8 mouse cellular contexts compared by ENCODE assay signal in the genomic region with DNA sequence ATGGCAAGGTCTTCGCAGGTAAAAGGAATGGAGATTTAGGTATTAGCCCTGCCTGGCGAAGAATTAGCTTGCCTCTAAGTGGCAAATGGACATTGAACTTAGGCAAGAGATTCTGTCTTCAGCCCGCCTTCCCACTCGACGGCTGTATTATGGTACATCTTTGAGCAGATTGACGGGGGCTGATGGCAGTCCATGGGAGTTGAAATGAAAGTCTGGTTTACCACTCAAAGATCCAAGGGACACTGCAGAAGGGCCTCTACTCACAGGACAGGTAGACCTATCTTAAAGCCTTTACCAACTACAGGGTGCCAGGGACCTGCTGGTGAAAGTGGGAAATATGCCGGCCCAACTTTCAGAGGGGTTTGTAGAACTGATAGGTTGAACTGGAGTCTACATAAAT. TPM values are rescaled to one million over a fixed set of nuclear protein-coding genes. Genes with fewer than 3 reads are reported as not detected.
DNase-seq lines count a peak whose midpoint lies in the region; ATAC-seq and TF ChIP-seq lines count a peak whose summit lies in the region.

No protein-coding gene starts in this region.

- in situ Hi-C loops in ES-E14 (cut with MboI; ENCODE audit: low sequenced_read_pairs in 2 of 2, unreplicated experiment in 2 of 2): no loop called here

- peak overlapping the region; percentile 91 for H3K4me2 ChIP-seq in forebrain, postnatal 0 days (ENCODE audit: low read depth)

- no peak for TF ChIP-seq EP300 in heart, adult 2 months (IDR thresholded peaks at IDR 0.05; ENCODE audit: insufficient read depth, low read depth, low read length)

- ATAC-seq in forebrain, postnatal 0 days: no peak
- 0 out of 2 replicates have a peak, but pooled peaks have one; percentile 3 for ATAC-seq in megakaryocyte-erythroid progenitor cell, adult 5-6 weeks (replicated peaks; ENCODE audit: low FRiP score, low TSS enrichment, poor library complexity, severe bottlenecking)

- H3K4me1 ChIP-seq in heart, adult 2 months (ENCODE audit: control insufficient read depth, insufficient read depth, low read length): peaks cover 3% of the 10 kb centered on the region
- peaks cover 1 to 6% of the 10 kb centered on the region in 2 experiments; a peak in 2 of 4 replicates for H3K4me1 ChIP-seq in ES-E14 (ENCODE audit: control insufficient read depth in 2 of 2, insufficient read depth in 2 of 2, low read length in 2 of 2, poor library complexity in 1 of 2)
- peaks cover 9% of the 10 kb centered on the region for H3K4me1 ChIP-seq in forebrain, postnatal 0 days (ENCODE audit: insufficient read depth)

- DNase-seq in heart, adult 2 months: no peak
- DNase-seq in heart, postnatal 14 days: no peak
- no peak for DNase-seq in ES-E14 (ENCODE audit: low read depth, low spot score)
- no peak for DNase-seq in forebrain, postnatal 0 days
- no peak for DNase-seq in adrenal gland, adult 2 months
- no peak for DNase-seq in urinary bladder, postnatal 25 days (ENCODE audit: low spot score)
- no peak for DNase-seq in kidney, postnatal 14 days

- H3K27me3 ChIP-seq in heart, adult 2 months (ENCODE audit: control insufficient read depth, insufficient read depth, low read length): no peaks in the 10 kb centered on the region
- H3K27me3 ChIP-seq in forebrain, postnatal 0 days (ENCODE audit: insufficient read depth, low read length): no peaks in the 10 kb centered on the region

- no peak overlapping the region for H3K9ac ChIP-seq in heart, adult 2 months (ENCODE audit: low read depth, low read length)
- H3K9ac ChIP-seq in ES-E14 (ENCODE audit: insufficient read depth, low read depth, low read length, poor library complexity, severe bottlenecking): peak overlapping the region; percentile 81
- H3K9ac ChIP-seq in forebrain, postnatal 0 days: peak overlapping the region; percentile 68

- no peak for TF ChIP-seq CTCF in heart, adult 2 months (IDR thresholded peaks at IDR 0.05)
- TF ChIP-seq CTCF in forebrain, postnatal 0 days (IDR thresholded peaks at IDR 0.05; ENCODE audit: low read depth): no peak

- H3K9me3 ChIP-seq in ES-E14 (ENCODE audit: control insufficient read depth, insufficient read depth, low read depth, low read length): no peaks in the 10 kb centered on the region
- H3K9me3 ChIP-seq in forebrain, postnatal 0 days (ENCODE audit: low read length): no peaks in the 10 kb centered on the region

- WGBS in heart, adult 2 months: 21% methylated on average over 7 of the region's 7 CpGs
- WGBS in forebrain, postnatal 0 days: 14% methylated on average over 7 of the region's 7 CpGs

- peak overlapping the region; percentile 88 for H3K27ac ChIP-seq in heart, adult 2 months
- H3K27ac ChIP-seq in ES-E14 (ENCODE audit: insufficient read depth, low read depth, low read length, poor library complexity, severe bottlenecking): no peak overlapping the region
- peak overlapping the region; percentile 89; the same call in 1 of the 2 replicates for H3K27ac ChIP-seq in forebrain, postnatal 0 days (ENCODE audit: low read depth, low read length)

- H3K4me3 ChIP-seq in heart, adult 2 months: peak overlapping the region; percentile 87
- H3K4me3 ChIP-seq in ES-E14 (ENCODE audit: insufficient read depth in 1 of 2, low read depth in 1 of 2, low read length in 2 of 2, poor library complexity in 1 of 2, severe bottlenecking in 1 of 2): peak overlapping the region; percentile 70 to 97
- peak overlapping the region; percentile 52 for H3K4me3 ChIP-seq in forebrain, postnatal 0 days (ENCODE audit: low read depth, low read length)

- peaks cover 1% of the 10 kb centered on the region; the same call in 1 of the 2 replicates for H3K79me2 ChIP-seq in heart, adult 2 months (replicated peaks; ENCODE audit: control insufficient read depth, insufficient read depth, low read length)

- intact Hi-C loops in heart, adult 2 months (cut with DNase I): loop anchor here (5.0 kb wide), 1 partner anchor 132 kb away; a partner anchor contains a TSS
- intact Hi-C loops in heart, postnatal 14 days (cut with DNase I): no loop called here

- no peak for TF ChIP-seq POLR2A in heart, adult 2 months (IDR thresholded peaks at IDR 0.05; ENCODE audit: insufficient read depth, low read depth, low read length)

- no peaks in the 10 kb centered on the region for H3K36me3 ChIP-seq in heart, adult 2 months (ENCODE audit: control insufficient read depth, insufficient read depth, low read length)
- H3K36me3 ChIP-seq in ES-E14 (ENCODE audit: control insufficient read depth, insufficient read depth, low read length, poor library complexity, severe bottlenecking): peaks cover 18% of the 10 kb centered on the region; the same call in 1 of the 2 replicates
- peaks cover 2% of the 10 kb centered on the region; the same call in 1 of the 2 replicates for H3K36me3 ChIP-seq in forebrain, postnatal 0 days (ENCODE audit: insufficient read depth)

TF ChIP-seq in ES-E14, 5 proteins besides CTCF, POLR2A, EP300 and RAD21:
- TF ChIP-seq HCFC1 (IDR thresholded peaks at IDR 0.05; ENCODE audit: borderline replicate concordance, insufficient read depth, low read length): no peak
- TF ChIP-seq MAFK (IDR thresholded peaks at IDR 0.05; ENCODE audit: insufficient read depth, low read depth, low read length): no peak
- TF ChIP-seq ZC3H11A (IDR thresholded peaks at IDR 0.05; ENCODE audit: borderline replicate concordance, low read depth, low read length): no peak
- TF ChIP-seq CHD2 (IDR thresholded peaks at IDR 0.05; ENCODE audit: low read depth, low read length): no peak
- no peak for TF ChIP-seq ZNF384 (IDR thresholded peaks at IDR 0.05; ENCODE audit: low read depth, low read length)
TF ChIP-seq in ES-E14: peak in this region for 0.

RNA-seq across cellular contexts. Expression of a gene that starts 0.9 kb away (rescaled TPM):
- total RNA-seq in heart, adult 2 months (2021): 10 to 100 TPM in 1 of 2 experiments, 1 to 10 TPM in 1; 9.8 to 11.1 TPM
- 10.5 and 16.7 TPM in 2 replicates for polyA plus RNA-seq in heart, adult 2 months (2012; rRNA removed)
- total RNA-seq in heart, postnatal 14 days (2021): 10 to 100 TPM; 22.9 to 23.8 TPM
- 27.6 and 28.7 TPM in 2 replicates for total RNA-seq in ES-E14 (2012; rRNA removed)
- 85.0 and 99.5 TPM in 2 replicates for total RNA-seq in forebrain, postnatal 0 days (2014; rRNA removed)
- 132 and 142 TPM in 2 replicates for polyA plus RNA-seq in forebrain, postnatal 0 days (2015; fragmentation: Nextera tagmentation; extraction: Ambion mirVana)
- 60.3 and 71.0 TPM in 2 replicates for total RNA-seq in megakaryocyte-erythroid progenitor cell, adult 5-6 weeks (2014; fragmentation: Nextera tagmentation)
- total RNA-seq in megakaryocyte-erythroid progenitor cell, adult 5-6 weeks (2017): 115 and 121 TPM in 2 replicates
- total RNA-seq in adrenal gland, adult 2 months (2021): 10 to 100 TPM; 20.8 to 25.1 TPM
- polyA plus RNA-seq in adrenal gland, adult 2 months (2012; rRNA removed): 7.0 and 11.6 TPM in 2 replicates

RNA-seq across cellular contexts. Expression of a gene that starts 7.5 kb away (rescaled TPM):
- 10 to 100 TPM; 22.3 to 29.5 TPM for total RNA-seq in heart, adult 2 months (2021)
- 29.5 and 44.6 TPM in 2 replicates for polyA plus RNA-seq in heart, adult 2 months (2012; rRNA removed)
- total RNA-seq in heart, postnatal 14 days (2021): 10 to 100 TPM; 20.5 to 25.0 TPM
- total RNA-seq in ES-E14 (2012; rRNA removed): 21.1 and 27.0 TPM in 2 replicates
- 21.0 and 28.7 TPM in 2 replicates for total RNA-seq in forebrain, postnatal 0 days (2014; rRNA removed)
- polyA plus RNA-seq in forebrain, postnatal 0 days (2015; fragmentation: Nextera tagmentation; extraction: Ambion mirVana): 29.4 and 29.8 TPM in 2 replicates
- 57.7 and 65.7 TPM in 2 replicates for total RNA-seq in megakaryocyte-erythroid progenitor cell, adult 5-6 weeks (2014; fragmentation: Nextera tagmentation)
- total RNA-seq in megakaryocyte-erythroid progenitor cell, adult 5-6 weeks (2017): 85.0 and 101 TPM in 2 replicates
- 10 to 100 TPM; 19.8 to 31.3 TPM for total RNA-seq in adrenal gland, adult 2 months (2021)
- polyA plus RNA-seq in adrenal gland, adult 2 months (2012; rRNA removed): 70.7 and 83.9 TPM in 2 replicates

RNA-seq across cellular contexts. Expression of a gene that starts 60.0 kb away (rescaled TPM):
- 1 to 10 TPM; 2.2 to 2.8 TPM for total RNA-seq in heart, adult 2 months (2021)
- 3.0 and 3.5 TPM in 2 replicates for polyA plus RNA-seq in heart, adult 2 months (2012; rRNA removed)
- 1 to 10 TPM; 3.0 to 4.7 TPM for total RNA-seq in heart, postnatal 14 days (2021)
- total RNA-seq in ES-E14 (2012; rRNA removed): 0.48 and 0.62 TPM in 2 replicates
- 1.9 and 3.0 TPM in 2 replicates for total RNA-seq in forebrain, postnatal 0 days (2014; rRNA removed)
- polyA plus RNA-seq in forebrain, postnatal 0 days (2015; fragmentation: Nextera tagmentation; extraction: Ambion mirVana): 1.9 and 2.4 TPM in 2 replicates
- total RNA-seq in megakaryocyte-erythroid progenitor cell, adult 5-6 weeks (2014; fragmentation: Nextera tagmentation): 2.3 TPM in 1 of 2 replicates, not detected in the other
- total RNA-seq in megakaryocyte-erythroid progenitor cell, adult 5-6 weeks (2017): 1.3 TPM in 1 of 2 replicates, not detected in the other
- total RNA-seq in adrenal gland, adult 2 months (2021): 1 to 10 TPM; 1.4 to 3.1 TPM
- 0.32 and 0.76 TPM in 2 replicates for polyA plus RNA-seq in adrenal gland, adult 2 months (2012; rRNA removed)
